ENCODE assay signal across 8 mouse cellular contexts in the genomic region with DNA sequence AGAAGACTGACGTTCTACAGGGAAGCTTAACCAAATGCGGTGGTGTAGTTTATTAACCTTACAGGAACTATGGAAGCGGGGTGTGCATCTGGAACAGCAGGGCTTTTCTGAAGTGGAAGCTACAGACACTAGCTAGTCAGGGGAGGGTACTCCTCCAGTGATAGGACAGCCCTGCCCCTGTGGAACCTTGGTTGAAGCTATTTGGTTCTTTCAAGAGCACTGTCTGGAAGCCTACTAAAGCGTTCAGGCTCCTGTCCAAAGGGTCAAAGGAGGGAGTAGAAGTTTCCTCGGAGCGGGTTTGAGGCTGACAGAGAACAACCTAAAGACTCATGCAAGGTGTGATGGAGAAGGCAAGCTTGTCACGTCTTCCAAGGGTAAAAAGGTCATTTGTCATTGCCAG. TPM values are rescaled to one million over a fixed set of nuclear protein-coding genes. Genes with fewer than 3 reads are reported as not detected.
DNase-seq lines count a peak whose midpoint lies in the region; ATAC-seq and TF ChIP-seq lines count a peak whose summit lies in the region.

No protein-coding gene starts in this region.

- H3K27me3 ChIP-seq in heart, embryonic 15.5 days = no peaks in the 10 kb centered on the region
- H3K27me3 ChIP-seq in forebrain, embryonic 10.5 days (ENCODE audit: poor library complexity, severe bottlenecking) = peaks cover 29% of the 10 kb centered on the region
- no peaks in the 10 kb centered on the region for H3K27me3 ChIP-seq in kidney, embryonic 15.5 days
- H3K27me3 ChIP-seq in midbrain, postnatal 0 days (ENCODE audit: insufficient read depth, low read length) = no peaks in the 10 kb centered on the region

- no peaks in the 10 kb centered on the region for H3K36me3 ChIP-seq in heart, embryonic 15.5 days
- H3K36me3 ChIP-seq in forebrain, embryonic 10.5 days (replicated peaks) = no peaks in the 10 kb centered on the region
- H3K36me3 ChIP-seq in kidney, embryonic 15.5 days = no peaks in the 10 kb centered on the region
- no peaks in the 10 kb centered on the region for H3K36me3 ChIP-seq in midbrain, postnatal 0 days (ENCODE audit: insufficient read depth, low read length)

- peaks cover 55% of the 10 kb centered on the region for H3K4me1 ChIP-seq in heart, embryonic 15.5 days (replicated peaks)
- H3K4me1 ChIP-seq in forebrain, embryonic 10.5 days = peaks cover 60% of the 10 kb centered on the region
- peaks cover 54% of the 10 kb centered on the region for H3K4me1 ChIP-seq in kidney, embryonic 15.5 days
- peaks cover 14% of the 10 kb centered on the region; the same call in 1 of the 2 replicates for H3K4me1 ChIP-seq in midbrain, postnatal 0 days (ENCODE audit: insufficient read depth, low read length)

- WGBS in heart, embryonic 15.5 days = 42% methylated on average over 7 of the region's 7 CpGs
- 48% methylated on average over 7 of the region's 7 CpGs for WGBS in forebrain, embryonic 10.5 days
- 38% methylated on average over 7 of the region's 7 CpGs for WGBS in kidney, embryonic 15.5 days
- WGBS in midbrain, postnatal 0 days = 41% methylated on average over 7 of the region's 7 CpGs

- H3K9me3 ChIP-seq in heart, embryonic 15.5 days (replicated peaks) = no peaks in the 10 kb centered on the region
- no peaks in the 10 kb centered on the region for H3K9me3 ChIP-seq in forebrain, embryonic 10.5 days
- no peaks in the 10 kb centered on the region for H3K9me3 ChIP-seq in kidney, embryonic 15.5 days (replicated peaks)
- H3K9me3 ChIP-seq in midbrain, postnatal 0 days (ENCODE audit: low read length) = no peaks in the 10 kb centered on the region

- peak overlapping the region; percentile 69; the same call in 1 of the 2 replicates for H3K27ac ChIP-seq in heart, embryonic 15.5 days
- peak overlapping the region; percentile 80 for H3K27ac ChIP-seq in forebrain, embryonic 10.5 days
- H3K27ac ChIP-seq in kidney, embryonic 15.5 days = peak overlapping the region; percentile 38; the same call in 1 of the 2 replicates
- H3K27ac ChIP-seq in midbrain, postnatal 0 days (ENCODE audit: low read depth, low read length) = peak overlapping the region; percentile 65

- peak overlapping the region; percentile 82 for H3K4me2 ChIP-seq in heart, embryonic 15.5 days
- peak overlapping the region; percentile 91 for H3K4me2 ChIP-seq in kidney, embryonic 15.5 days
- H3K4me2 ChIP-seq in midbrain, postnatal 0 days (ENCODE audit: low read depth, low read length, poor library complexity, severe bottlenecking) = peak overlapping the region; percentile 73

- no peak for TF ChIP-seq CTCF in midbrain, postnatal 0 days (IDR thresholded peaks at IDR 0.05)

- peak overlapping the region; percentile 70 for H3K4me3 ChIP-seq in heart, embryonic 15.5 days
- H3K4me3 ChIP-seq in forebrain, embryonic 10.5 days = peak overlapping the region; percentile 63
- peak overlapping the region; percentile 85 for H3K4me3 ChIP-seq in kidney, embryonic 15.5 days (replicated peaks)
- peak overlapping the region; percentile 77 for H3K4me3 ChIP-seq in midbrain, postnatal 0 days (ENCODE audit: low read depth, low read length)

- ATAC-seq in heart, embryonic 15.5 days (replicated peaks; ENCODE audit: insufficient number of reproducible peaks, insufficient read depth, low FRiP score, low read depth) = no peak
- no peak for ATAC-seq in kidney, embryonic 15.5 days (replicated peaks; ENCODE audit: low FRiP score)
- ATAC-seq in midbrain, postnatal 0 days (ENCODE audit: low FRiP score) = no peak

- no peak for DNase-seq in heart, postnatal 4 days
- no peak for DNase-seq in forebrain, embryonic 10.5 days (ENCODE audit: extremely low spot score, low spot score)
- DNase-seq in midbrain, postnatal 0 days (ENCODE audit: low spot score) = no peak
- no peak for DNase-seq in yolk sac, embryonic 10.5 days (ENCODE audit: low spot score)
- DNase-seq in spleen, postnatal 14 days (ENCODE audit: low spot score in 2 of 2) = no peak
- no peak for DNase-seq in thymus, postnatal 4 days

- H3K9ac ChIP-seq in heart, embryonic 15.5 days = peak overlapping the region; percentile 56; the same call in 1 of the 2 replicates
- peak overlapping the region; percentile 39; the same call in 1 of the 2 replicates for H3K9ac ChIP-seq in kidney, embryonic 15.5 days
- H3K9ac ChIP-seq in midbrain, postnatal 0 days (replicated peaks; ENCODE audit: low read length, poor library complexity, severe bottlenecking) = 0 out of 2 replicates have a peak overlapping the region, but pooled peaks have one; percentile 52

RNA-seq across cellular contexts. Expression of a gene that starts 0.9 kb away (rescaled TPM):
- polyA plus RNA-seq in heart, embryonic 15.5 days (2015; fragmentation: Nextera tagmentation; extraction: Ambion mirVana) = 4.5 and 5.0 TPM in 2 replicates
- 10 to 100 TPM in 1 of 2 experiments, 1 to 10 TPM in 1; 8.5 to 11.2 TPM for total RNA-seq in heart, postnatal 4 days (2021)
- polyA plus RNA-seq in forebrain, embryonic 10.5 days (2016; fragmentation: Nextera tagmentation; extraction: Ambion mirVana) = 1.3 and 1.6 TPM in 2 replicates
- polyA plus RNA-seq in kidney, embryonic 15.5 days (2015; fragmentation: Nextera tagmentation; extraction: Ambion mirVana) = 2.9 and 3.6 TPM in 2 replicates
- total RNA-seq in midbrain, postnatal 0 days (2014; rRNA removed) = 10.5 and 11.3 TPM in 2 replicates
- 3.3 and 3.8 TPM in 2 replicates for polyA plus RNA-seq in midbrain, postnatal 0 days (2015; fragmentation: Nextera tagmentation; extraction: Ambion mirVana)

RNA-seq across cellular contexts. Expression of a gene that starts 34.4 kb away (rescaled TPM):
- polyA plus RNA-seq in heart, embryonic 15.5 days (2015; fragmentation: Nextera tagmentation; extraction: Ambion mirVana) = 3.9 and 6.1 TPM in 2 replicates
- total RNA-seq in heart, postnatal 4 days (2021) = 1 to 10 TPM; 4.3 to 4.6 TPM
- polyA plus RNA-seq in forebrain, embryonic 10.5 days (2016; fragmentation: Nextera tagmentation; extraction: Ambion mirVana) = 13.1 and 13.9 TPM in 2 replicates
- polyA plus RNA-seq in kidney, embryonic 15.5 days (2015; fragmentation: Nextera tagmentation; extraction: Ambion mirVana) = 10.1 and 11.8 TPM in 2 replicates
- 17.3 and 18.4 TPM in 2 replicates for total RNA-seq in midbrain, postnatal 0 days (2014; rRNA removed)
- 6.1 and 7.0 TPM in 2 replicates for polyA plus RNA-seq in midbrain, postnatal 0 days (2015; fragmentation: Nextera tagmentation; extraction: Ambion mirVana)

RNA-seq across cellular contexts. Expression of a gene that starts 46.2 kb away (rescaled TPM):
- 72.4 and 128 TPM in 2 replicates for polyA plus RNA-seq in heart, embryonic 15.5 days (2015; fragmentation: Nextera tagmentation; extraction: Ambion mirVana)
- total RNA-seq in heart, postnatal 4 days (2021) = 10 to 100 TPM; 29.6 to 30.6 TPM
- polyA plus RNA-seq in forebrain, embryonic 10.5 days (2016; fragmentation: Nextera tagmentation; extraction: Ambion mirVana) = 156 and 177 TPM in 2 replicates
- polyA plus RNA-seq in kidney, embryonic 15.5 days (2015; fragmentation: Nextera tagmentation; extraction: Ambion mirVana) = 67.4 and 70.0 TPM in 2 replicates
- 105 and 119 TPM in 2 replicates for total RNA-seq in midbrain, postnatal 0 days (2014; rRNA removed)
- 111 and 113 TPM in 2 replicates for polyA plus RNA-seq in midbrain, postnatal 0 days (2015; fragmentation: Nextera tagmentation; extraction: Ambion mirVana)
